Mouse (Mus musculus) midbrain, embryonic 12.5 days (tissue): ENCODE results near the gene March10. TPM values are rescaled to one million over a fixed set of nuclear protein-coding genes. Genes with fewer than 3 reads are reported as not detected.
A peak's percentile ranks its signal among the peaks of the same experiment; 100 is the strongest.

Experiments
- ATAC-seq: fragments of 200-750 bp; cut with Nextera tagmentation; 2 replicates; pipeline ENCODE4 v1.8.0; 2017; ENCODE audit warnings: low read depth, moderate TSS enrichment, moderate library complexity; ENCODE audit not compliant: low FRiP score
- H3K27ac ChIP-seq: fragments of 300-500 bp; sonication (generic); replicated peaks from 2 replicates; pipeline ENCODE4 v1.5.1; 2016; ENCODE audit warnings: mild to moderate bottlenecking
- H3K27me3 ChIP-seq: fragments of 300-500 bp; sonication (generic); 2 replicates; pipeline ENCODE4 v1.6.1; 2016; ENCODE audit warnings: mild to moderate bottlenecking
- H3K36me3 ChIP-seq: fragments of 300-500 bp; sonication (generic); 2 replicates; pipeline ENCODE4 v1.6.1; 2016
- H3K4me1 ChIP-seq: fragments of 300-500 bp; sonication (generic); 2 replicates; pipeline ENCODE4 v1.6.1; 2016
- H3K4me2 ChIP-seq: fragments of 300-500 bp; sonication (generic); replicated peaks from 2 replicates; pipeline ENCODE4 v1.6.1; 2016; ENCODE audit warnings: mild to moderate bottlenecking, moderate library complexity
- H3K4me3 ChIP-seq: fragments of 300-500 bp; sonication (generic); 2 replicates; pipeline ENCODE4 v1.5.1; 2016; ENCODE audit warnings: mild to moderate bottlenecking
- H3K9ac ChIP-seq: fragments of 300-500 bp; sonication (generic); replicated peaks from 2 replicates; pipeline ENCODE4 v1.6.1; 2016; ENCODE audit warnings: mild to moderate bottlenecking, moderate library complexity
- H3K9me3 ChIP-seq: fragments of 300-500 bp; sonication (generic); 2 replicates; pipeline ENCODE4 v1.6.1; 2016; ENCODE audit warnings: mild to moderate bottlenecking
- WGBS: fragments of 180-500 bp; shearing (Covaris S2); methylation state at CpG from one replicate; pipeline ENCODE4 v1.1.7; 2016; 5-methylcytosine and 5-hydroxymethylcytosine counted together
- polyA plus RNA-seq: library from polyadenylated mRNA; unstranded; fragments of >200 nt; fragmentation: Nextera tagmentation; extraction: Ambion mirVana; gene quantifications from 2 replicates; pipeline ENCODE4 v1.2.1, GENCODE M21; 2016

The March10 gene
- polyA plus RNA-seq, 1 experiment from 2014 or later: 0.48 TPM

GRCm38 (mm10) chr11:105321090-105321489, 135.4 kb downstream of the March10 start:
- ATAC-seq: no peak
- Histone ChIP-seq H3K9ac (no peak overlapping the region), H3K27ac (no peak overlapping the region), H3K4me2 (no peak overlapping the region), H3K9me3 (no peaks in the 10 kb centered on the region), H3K27me3 (no peaks in the 10 kb centered on the region), H3K36me3 (0 out of 2 replicates have a peak, but pooled peaks cover 10% of the 10 kb centered on the region), H3K4me1 (no peaks in the 10 kb centered on the region), H3K4me3 (no peak overlapping the region)
- WGBS: 80% methylated on average over 2 of the region's 2 CpGs

- H3K4me1 ChIP-seq: peaks cover 26% of the 10 kb centered on the region
- no peak overlapping the region for H3K9ac ChIP-seq
- no peak for ATAC-seq
- no peak overlapping the region for H3K27ac ChIP-seq
- H3K9me3 ChIP-seq: no peaks in the 10 kb centered on the region
- H3K4me3 ChIP-seq: no peak overlapping the region
- H3K27me3 ChIP-seq: no peaks in the 10 kb centered on the region
- H3K36me3 ChIP-seq: 0 out of 2 replicates have a peak, but pooled peaks cover 7% of the 10 kb centered on the region
- 88% methylated on average over 6 of the region's 6 CpGs for WGBS
- H3K4me2 ChIP-seq: no peak overlapping the region
Observed at GRCm38 (mm10) chr11:105317769-105318168, 138.8 kb downstream of the March10 start.

GRCm38 (mm10) chr11:105316121-105316520, 140.4 kb downstream of the March10 start:
- ATAC-seq: no peak
- H3K27ac ChIP-seq: no peak overlapping the region

GRCm38 (mm10) chr11:105315296-105315695, 141.2 kb downstream of the March10 start:
- no peak overlapping the region for H3K4me2 ChIP-seq
- H3K36me3 ChIP-seq: 0 out of 2 replicates have a peak, but pooled peaks cover 7% of the 10 kb centered on the region
- H3K27ac ChIP-seq: no peak overlapping the region
- no peaks in the 10 kb centered on the region for H3K9me3 ChIP-seq
- no peak for ATAC-seq
- H3K9ac ChIP-seq: no peak overlapping the region
- H3K27me3 ChIP-seq: no peaks in the 10 kb centered on the region
- peaks cover 39% of the 10 kb centered on the region for H3K4me1 ChIP-seq
- H3K4me3 ChIP-seq: no peak overlapping the region
- 76% methylated on average over 8 of the region's 8 CpGs for WGBS

More at GRCm38 (mm10) chr11:105316121-105316520, 140.4 kb downstream of the March10 start:
- H3K4me2 ChIP-seq: no peak overlapping the region
- no peaks in the 10 kb centered on the region for H3K9me3 ChIP-seq
- no peak overlapping the region for H3K9ac ChIP-seq
- 0 out of 2 replicates have a peak, but pooled peaks cover 7% of the 10 kb centered on the region for H3K36me3 ChIP-seq
- 92% methylated on average over 4 of the region's 4 CpGs for whole genome bisulfite sequencing
- peaks cover 39% of the 10 kb centered on the region for H3K4me1 ChIP-seq
- H3K4me3 ChIP-seq: no peak overlapping the region
- H3K27me3 ChIP-seq: no peaks in the 10 kb centered on the region

- Histone ChIP-seq H3K4me3 (no peak overlapping the region), H3K27me3 (no peaks in the 10 kb centered on the region), H3K4me2 (no peak overlapping the region), H3K27ac (peak overlapping the region; percentile 43), H3K9me3 (no peaks in the 10 kb centered on the region), H3K9ac (0 out of 2 replicates have a peak overlapping the region, but pooled peaks have one; percentile 24), H3K36me3 (no peaks in the 10 kb centered on the region), H3K4me1 (peaks cover 39% of the 10 kb centered on the region)
- no peak; the same call in 1 of the 2 replicates for ATAC-seq
- WGBS: 17% methylated on average over 8 of the region's 8 CpGs
Observed at GRCm38 (mm10) chr11:105313633-105314014, 142.9 kb downstream of the March10 start.

GRCm38 (mm10) chr11:105312972-105313632, 143.4 kb downstream of the March10 start:
- H3K9ac ChIP-seq: no peak overlapping the region
- peak overlapping the region; percentile 43 for H3K27ac ChIP-seq
- peak; percentile 50; the same call in 1 of the 2 replicates for ATAC-seq
- peaks cover 39% of the 10 kb centered on the region for H3K4me1 ChIP-seq
- H3K36me3 ChIP-seq: no peaks in the 10 kb centered on the region
- H3K9me3 ChIP-seq: no peaks in the 10 kb centered on the region
- H3K4me3 ChIP-seq: no peak overlapping the region
- 38% methylated on average over 10 of the region's 10 CpGs for WGBS
- no peaks in the 10 kb centered on the region for H3K27me3 ChIP-seq
- H3K4me2 ChIP-seq: no peak overlapping the region

GRCm38 (mm10) chr11:105312311-105312942, 144.1 kb downstream of the March10 start:
- H3K4me3 ChIP-seq: no peak overlapping the region
- no peaks in the 10 kb centered on the region for H3K9me3 ChIP-seq
- 61% methylated on average over 12 of the region's 12 CpGs for WGBS
- peaks cover 39% of the 10 kb centered on the region for H3K4me1 ChIP-seq
- no peaks in the 10 kb centered on the region for H3K36me3 ChIP-seq
- H3K9ac ChIP-seq: no peak overlapping the region
- no peak overlapping the region for H3K4me2 ChIP-seq
- H3K27me3 ChIP-seq: no peaks in the 10 kb centered on the region
- H3K27ac ChIP-seq: peak overlapping the region; percentile 43; the same call in 1 of the 2 replicates
- no peak for ATAC-seq

- WGBS: 76% methylated on average over 24 of the region's 24 CpGs
- ATAC-seq: no peak
Observed at GRCm38 (mm10) chr11:105311291-105311975, 145.1 kb downstream of the March10 start.

More at GRCm38 (mm10) chr11:105311291-105311975, 145.1 kb downstream of the March10 start:
- Histone ChIP-seq H3K9ac (no peak overlapping the region), H3K27me3 (no peaks in the 10 kb centered on the region), H3K27ac (no peak overlapping the region), H3K9me3 (no peaks in the 10 kb centered on the region), H3K4me2 (no peak overlapping the region), H3K4me3 (no peak overlapping the region), H3K36me3 (peaks cover under 1% of the 10 kb centered on the region; the same call in 1 of the 2 replicates), H3K4me1 (peaks cover 39% of the 10 kb centered on the region)

Other genes with a start within 250 kb of the March10 start
- 15.1 and 18.7 TPM in 2 replicates for gene Mrc2, start 164.1 kb downstream of the March10 start, polyA plus RNA-seq
- gene Tanc2, start 133.3 kb upstream of the March10 start, polyA plus RNA-seq: 17.9 and 19.0 TPM in 2 replicates